Mouse (Mus musculus): Measurements from ENCODE around the gene Cntn6.
A peak's percentile ranks its signal among the peaks of the same experiment; 100 is the strongest.

Gene Cntn6

GRCm38 (mm10) chr6:104492490-104493431 lies at the start of gene Cntn6:
Gene Cntn6, plus strand, starts transcription at chr6:104492790.
- peak; percentile 59 for DNase-seq (ENCODE audit: low spot score)

- no peak for DNase-seq (ENCODE audit: low spot score)
Measured at GRCm38 (mm10) chr6:104443731-104444130, 48.9 kb upstream of the Cntn6 start.

- DNase-seq (ENCODE audit: low spot score), result no peak
Measured at GRCm38 (mm10) chr6:104470706-104471105, 21.9 kb upstream of the Cntn6 start.

- peak; percentile 46 for DNase-seq (ENCODE audit: low spot score)
Measured at GRCm38 (mm10) chr6:104479242-104479641, 13.3 kb upstream of the Cntn6 start.

- DNase-seq (ENCODE audit: low spot score), result no peak
Measured at GRCm38 (mm10) chr6:104493459-104493858, 869 bp downstream of the Cntn6 start.

- no peak for DNase-seq (ENCODE audit: low spot score)
Measured at GRCm38 (mm10) chr6:104495801-104496200, 3.2 kb downstream of the Cntn6 start.

GRCm38 (mm10) chr6:104563993-104564392 lies 71.4 kb downstream of the Cntn6 start:
- DNase-seq (ENCODE audit: low spot score), result no peak

- no peak for DNase-seq (ENCODE audit: low spot score)
Measured at GRCm38 (mm10) chr6:104569564-104569963, 77.0 kb downstream of the Cntn6 start.

- no peak for DNase-seq (ENCODE audit: low spot score)
Measured at GRCm38 (mm10) chr6:104588028-104588427, 95.4 kb downstream of the Cntn6 start.

- no peak for DNase-seq (ENCODE audit: low spot score)
Measured at GRCm38 (mm10) chr6:104600838-104601397, 108.3 kb downstream of the Cntn6 start.

- no peak for DNase-seq (ENCODE audit: low spot score)
Measured at GRCm38 (mm10) chr6:104602894-104603293, 110.3 kb downstream of the Cntn6 start.

GRCm38 (mm10) chr6:104603371-104603770 lies 110.8 kb downstream of the Cntn6 start:
- no peak for DNase-seq (ENCODE audit: low spot score)

- DNase-seq (ENCODE audit: low spot score), result no peak
Measured at GRCm38 (mm10) chr6:104605214-104605613, 112.6 kb downstream of the Cntn6 start.

- DNase-seq (ENCODE audit: low spot score), result no peak
Measured at GRCm38 (mm10) chr6:104653518-104653917, 160.9 kb downstream of the Cntn6 start.

GRCm38 (mm10) chr6:104668701-104669100 lies 176.1 kb downstream of the Cntn6 start:
- no peak for DNase-seq (ENCODE audit: low spot score)

GRCm38 (mm10) chr6:104674249-104674648 lies 181.7 kb downstream of the Cntn6 start:
- DNase-seq (ENCODE audit: low spot score), result no peak

GRCm38 (mm10) chr6:104679809-104680495 lies 187.4 kb downstream of the Cntn6 start:
- no peak for DNase-seq (ENCODE audit: low spot score)

- no peak for DNase-seq (ENCODE audit: low spot score)
Measured at GRCm38 (mm10) chr6:104687980-104688379, 195.4 kb downstream of the Cntn6 start.

- no peak for DNase-seq (ENCODE audit: low spot score)
Measured at GRCm38 (mm10) chr6:104688439-104689125, 196.0 kb downstream of the Cntn6 start.

- DNase-seq (ENCODE audit: low spot score), result no peak
Measured at GRCm38 (mm10) chr6:104728571-104728970, 236.0 kb downstream of the Cntn6 start.

GRCm38 (mm10) chr6:104734256-104734655 lies 241.7 kb downstream of the Cntn6 start:
- no peak for DNase-seq (ENCODE audit: low spot score)

- no peak for DNase-seq (ENCODE audit: low spot score)
Measured at GRCm38 (mm10) chr6:104738999-104739398, 246.4 kb downstream of the Cntn6 start.
